Mouse (Mus musculus) heart, embryonic 11.5 days (tissue): ENCODE results near the gene Aldh1a2. TPM values are rescaled to one million over a fixed set of nuclear protein-coding genes. Genes with fewer than 3 reads are reported as not detected.

Experiments used
- ATAC-seq: fragments of 200-750 bp; cut with Nextera tagmentation; replicated peaks from 2 replicates; pipeline ENCODE4 v1.8.0; 2017; ENCODE audit warnings: moderate library complexity; ENCODE audit not compliant: insufficient number of reproducible peaks, low FRiP score, low TSS enrichment
- H3K27ac ChIP-seq: fragments of 300-500 bp; sonication (generic); 2 replicates; pipeline ENCODE4 v1.5.1; 2014; ENCODE audit warnings: mild to moderate bottlenecking, low read depth, low read length
- H3K27me3 ChIP-seq: fragments of 300-500 bp; sonication (generic); 2 replicates; pipeline ENCODE4 v1.6.1; 2014; ENCODE audit warnings: mild to moderate bottlenecking, low read length, mixed read lengths; ENCODE audit not compliant: control insufficient read depth, insufficient read depth
- H3K36me3 ChIP-seq: fragments of 300-500 bp; sonication (generic); 2 replicates; pipeline ENCODE4 v1.6.1; 2014; ENCODE audit warnings: mild to moderate bottlenecking, low read length, moderate library complexity, mixed read lengths; ENCODE audit not compliant: control insufficient read depth, insufficient read depth
- H3K4me1 ChIP-seq: fragments of 300-500 bp; sonication (generic); 2 replicates; pipeline ENCODE4 v1.6.1; 2014; ENCODE audit warnings: low read length; ENCODE audit not compliant: control insufficient read depth, insufficient read depth
- H3K4me2 ChIP-seq: fragments of 300-500 bp; sonication (generic); 2 replicates; pipeline ENCODE4 v1.6.1; 2014; ENCODE audit warnings: mild to moderate bottlenecking, moderate library complexity
- H3K4me3 ChIP-seq: fragments of 300-500 bp; sonication (generic); 2 replicates; pipeline ENCODE4 v1.5.1; 2014; ENCODE audit warnings: low read depth, low read length
- H3K9ac ChIP-seq: fragments of 300-500 bp; sonication (generic); 2 replicates; pipeline ENCODE4 v1.6.1; 2014; ENCODE audit warnings: mild to moderate bottlenecking, low read depth, low read length, moderate library complexity
- H3K9me3 ChIP-seq: fragments of 300-500 bp; sonication (generic); replicated peaks from 2 replicates; pipeline ENCODE4 v1.6.1; 2016; ENCODE audit warnings: low read length; ENCODE audit not compliant: control insufficient read depth
- WGBS: fragments of 180-500 bp; shearing (Covaris S2); extraction: QIAGEN DNeasy Blood & Tissue Kit; methylation state at CpG from one replicate; pipeline ENCODE4 v1.1.7; 2014; ENCODE audit not compliant: insufficient replicate concordance; 5-methylcytosine and 5-hydroxymethylcytosine counted together
- polyA plus RNA-seq: library from polyadenylated mRNA; unstranded; fragments of >200 nt; fragmentation: Nextera tagmentation; extraction: Ambion mirVana; gene quantifications from 2 replicates; pipeline ENCODE4 v1.2.1, GENCODE M21; 2014

The Aldh1a2 gene
- polyA plus RNA-seq, 1 experiment from 2014 or later: 48.8 TPM

DNA sequence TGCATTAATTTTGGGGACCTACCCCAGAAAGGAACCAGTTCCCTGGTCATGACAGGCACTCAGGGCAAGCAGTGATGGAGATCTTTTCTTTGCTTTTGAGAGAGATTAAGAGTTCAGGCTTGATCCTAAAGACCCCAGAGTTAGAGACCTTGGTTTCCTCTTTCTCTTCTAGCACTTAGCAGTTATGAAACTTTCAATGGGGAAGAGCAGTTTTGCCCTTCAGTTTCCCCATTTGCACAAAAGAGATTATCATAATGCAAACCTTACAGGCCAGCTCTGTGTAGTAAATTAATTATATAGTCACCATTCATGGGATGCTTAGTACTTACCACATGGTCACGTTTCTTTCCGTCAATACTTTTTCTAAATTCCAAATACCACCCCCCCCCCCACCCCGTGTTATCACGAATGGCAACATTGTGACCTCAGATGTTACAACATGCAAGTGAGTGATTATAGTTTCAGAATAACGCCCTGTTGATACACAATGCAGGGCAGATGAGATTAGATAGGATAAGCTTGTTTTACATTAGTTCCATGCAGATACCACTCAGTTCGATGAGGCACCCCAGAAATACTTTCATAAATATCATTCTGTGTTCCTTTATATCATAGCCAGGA is 36.2 kb upstream of the Aldh1a2 start:
- ATAC-seq: no peak
- WGBS: 75% methylated on average over 6 of the region's 6 CpGs
- Histone ChIP-seq H3K9me3 (no peaks in the 10 kb centered on the region), H3K27me3 (no peaks in the 10 kb centered on the region), H3K4me2 (no peak overlapping the region), H3K4me3 (no peak overlapping the region), H3K27ac (no peak overlapping the region), H3K4me1 (no peaks in the 10 kb centered on the region), H3K9ac (no peak overlapping the region), H3K36me3 (no peaks in the 10 kb centered on the region)

DNA sequence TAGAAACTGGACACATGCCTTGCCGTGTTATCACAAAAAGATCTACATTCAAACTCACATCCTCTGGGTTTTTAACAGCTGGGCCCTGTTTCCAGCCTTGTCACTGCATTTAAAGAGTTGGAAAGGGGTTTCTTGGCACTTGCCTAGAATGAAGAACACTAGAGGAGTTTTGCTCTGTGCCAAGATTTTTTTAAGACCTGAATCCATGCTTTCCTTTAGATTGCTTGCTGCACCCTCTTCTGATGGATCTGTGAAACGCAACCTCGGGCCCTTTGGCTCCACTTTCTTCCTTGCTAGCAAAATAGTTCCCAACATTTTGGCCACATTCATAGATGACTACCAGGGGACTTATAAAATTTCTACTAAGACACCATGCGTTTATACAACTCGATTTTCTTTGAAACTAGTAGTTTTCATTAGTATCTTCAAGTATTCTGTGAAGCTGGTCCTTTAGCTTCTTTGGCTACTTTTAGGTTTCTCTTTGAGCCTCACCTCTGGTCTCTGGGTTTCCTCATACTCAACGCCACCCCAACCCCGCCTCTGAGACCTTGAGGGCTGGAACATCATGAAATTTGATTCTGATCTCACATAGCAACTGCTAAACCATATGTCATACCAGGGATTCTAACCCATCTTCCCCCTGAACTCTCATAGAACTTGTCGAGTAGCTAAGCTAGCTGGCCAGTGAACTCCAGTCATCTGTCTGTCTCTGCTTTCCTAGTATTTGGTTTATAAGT is 35.5 kb upstream of the Aldh1a2 start:
- Histone ChIP-seq H3K36me3 (no peaks in the 10 kb centered on the region), H3K4me3 (no peak overlapping the region), H3K4me1 (no peaks in the 10 kb centered on the region), H3K9ac (no peak overlapping the region), H3K27ac (no peak overlapping the region), H3K4me2 (no peak overlapping the region), H3K27me3 (no peaks in the 10 kb centered on the region), H3K9me3 (no peaks in the 10 kb centered on the region)
- ATAC-seq: no peak
- WGBS: 66% methylated on average over 8 of the region's 8 CpGs

DNA sequence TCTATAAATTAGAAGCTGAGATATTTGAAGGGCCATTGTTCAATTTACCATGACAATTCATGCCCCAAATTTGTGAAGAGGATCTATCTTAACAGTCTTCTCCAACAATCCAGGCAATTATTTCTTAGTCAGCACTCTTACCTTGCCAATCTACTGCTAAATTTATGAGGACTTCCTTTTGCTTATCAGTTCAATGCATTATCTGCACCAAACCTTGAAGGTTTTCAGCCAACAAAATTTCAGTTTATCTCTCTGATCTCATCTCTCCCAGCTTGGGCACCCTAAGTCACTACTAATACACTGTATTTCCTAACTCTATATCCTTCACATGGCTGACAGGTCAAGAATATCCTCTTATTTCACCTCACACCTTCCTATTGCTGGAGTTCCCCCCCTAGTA is 30.3 kb upstream of the Aldh1a2 start:
- Histone ChIP-seq H3K36me3 (no peaks in the 10 kb centered on the region), H3K9ac (no peak overlapping the region), H3K27ac (no peak overlapping the region), H3K4me2 (no peak overlapping the region), H3K9me3 (no peaks in the 10 kb centered on the region), H3K4me1 (no peaks in the 10 kb centered on the region), H3K27me3 (no peaks in the 10 kb centered on the region), H3K4me3 (no peak overlapping the region)
- ATAC-seq: no peak

DNA sequence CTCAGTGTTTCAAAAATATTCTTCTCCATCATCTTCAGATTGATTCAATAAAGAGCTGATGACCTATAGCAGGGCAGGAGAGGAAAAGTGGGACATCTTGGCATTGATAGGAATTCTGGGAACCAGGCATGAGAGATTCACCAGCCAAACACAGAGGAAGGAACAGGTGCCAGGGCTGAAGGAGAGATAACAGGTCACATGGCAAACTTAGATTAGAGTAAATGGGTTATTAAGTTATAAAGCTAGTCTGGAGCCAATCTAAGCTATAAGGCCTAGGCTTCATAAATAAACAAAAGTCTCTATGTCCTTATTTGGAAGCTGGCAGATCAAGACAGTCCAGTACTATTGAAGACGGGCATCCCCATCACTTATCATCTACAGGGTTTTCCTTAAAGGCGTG is 29.8 kb upstream of the Aldh1a2 start:
- 67% methylated on average over 2 of the region's 2 CpGs for WGBS
- ATAC-seq: no peak
- no peaks in the 10 kb centered on the region for H3K9me3 ChIP-seq

DNA sequence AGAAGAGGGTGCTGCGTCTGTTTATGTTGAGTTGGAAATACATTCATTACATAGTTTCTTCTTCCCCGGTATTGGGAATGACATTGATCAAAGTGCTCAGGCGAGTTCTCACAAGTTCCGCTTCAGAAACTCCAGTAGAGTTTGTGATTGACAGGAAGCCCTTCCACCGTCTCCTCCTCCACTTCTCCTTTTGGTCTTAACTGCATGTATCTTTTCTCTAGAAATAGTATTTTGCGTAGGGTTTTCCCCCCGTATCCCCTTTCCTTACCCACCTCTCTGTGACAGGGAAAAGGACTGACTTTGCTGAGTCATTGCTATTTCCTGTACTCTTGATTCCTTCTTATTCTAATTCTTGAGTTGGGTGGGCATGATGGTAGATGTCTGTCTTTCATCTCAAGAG is 28.2 kb upstream of the Aldh1a2 start:
- Histone ChIP-seq H3K4me2 (no peak overlapping the region), H3K4me3 (no peak overlapping the region), H3K27ac (no peak overlapping the region), H3K9ac (no peak overlapping the region), H3K9me3 (no peaks in the 10 kb centered on the region), H3K36me3 (no peaks in the 10 kb centered on the region), H3K27me3 (no peaks in the 10 kb centered on the region), H3K4me1 (no peaks in the 10 kb centered on the region)
- WGBS: 80% methylated on average over 7 of the region's 7 CpGs
- ATAC-seq: no peak

More for the DNA sequence above, 29.8 kb upstream of the Aldh1a2 start:
- H3K4me3 ChIP-seq: no peak overlapping the region
- H3K27me3 ChIP-seq: no peaks in the 10 kb centered on the region
- H3K9ac ChIP-seq: no peak overlapping the region
- H3K4me2 ChIP-seq: no peak overlapping the region
- no peak overlapping the region for H3K27ac ChIP-seq
- no peaks in the 10 kb centered on the region for H3K4me1 ChIP-seq
- no peaks in the 10 kb centered on the region for H3K36me3 ChIP-seq

DNA sequence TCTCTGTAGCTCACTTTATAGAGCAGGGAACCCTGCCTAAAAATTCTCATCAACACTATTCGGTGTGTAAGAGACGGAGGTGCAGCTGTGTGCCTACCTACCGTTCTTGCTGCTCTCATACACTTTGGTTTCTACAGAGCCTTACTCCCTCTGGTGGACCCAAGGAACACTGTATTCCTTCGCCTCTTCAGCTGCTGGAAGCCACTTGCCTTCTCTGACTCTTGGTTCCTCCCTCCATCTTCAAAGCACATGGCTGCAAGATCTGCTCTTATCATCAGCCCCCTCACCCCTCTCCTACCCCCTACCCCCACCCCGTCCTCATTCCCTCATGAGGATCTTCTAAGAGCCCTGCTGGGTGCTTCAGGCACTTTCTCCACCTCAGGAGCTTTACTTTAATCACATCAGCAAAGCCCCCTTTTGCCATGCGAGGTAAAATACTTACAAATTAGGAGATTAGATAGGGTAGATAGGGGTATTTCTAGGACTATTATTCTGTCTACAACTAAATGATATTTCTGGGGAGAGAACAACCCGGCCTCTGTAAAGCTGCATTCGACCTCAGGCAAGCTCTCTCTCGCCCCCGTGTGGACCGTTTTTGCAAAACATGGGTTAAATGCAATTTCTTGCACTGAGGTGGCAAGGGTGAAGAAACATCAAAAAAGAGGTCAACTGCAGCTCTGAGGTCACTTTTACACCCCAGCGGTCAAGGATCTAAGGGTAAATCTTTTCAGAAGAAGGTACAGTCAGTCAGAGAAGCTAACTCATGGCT is 26.8 kb upstream of the Aldh1a2 start:
- 0 out of 2 replicates have a peak overlapping the region, but pooled peaks have one; percentile 2 for H3K4me3 ChIP-seq
- H3K27me3 ChIP-seq: no peaks in the 10 kb centered on the region
- WGBS: 9% methylated on average over 12 of the region's 12 CpGs
- no peak for ATAC-seq
- no peaks in the 10 kb centered on the region for H3K4me1 ChIP-seq
- H3K27ac ChIP-seq: no peak overlapping the region
- peak overlapping the region; percentile 58 for H3K4me2 ChIP-seq
- no peaks in the 10 kb centered on the region for H3K9me3 ChIP-seq
- H3K9ac ChIP-seq: no peak overlapping the region
- H3K36me3 ChIP-seq: no peaks in the 10 kb centered on the region

DNA sequence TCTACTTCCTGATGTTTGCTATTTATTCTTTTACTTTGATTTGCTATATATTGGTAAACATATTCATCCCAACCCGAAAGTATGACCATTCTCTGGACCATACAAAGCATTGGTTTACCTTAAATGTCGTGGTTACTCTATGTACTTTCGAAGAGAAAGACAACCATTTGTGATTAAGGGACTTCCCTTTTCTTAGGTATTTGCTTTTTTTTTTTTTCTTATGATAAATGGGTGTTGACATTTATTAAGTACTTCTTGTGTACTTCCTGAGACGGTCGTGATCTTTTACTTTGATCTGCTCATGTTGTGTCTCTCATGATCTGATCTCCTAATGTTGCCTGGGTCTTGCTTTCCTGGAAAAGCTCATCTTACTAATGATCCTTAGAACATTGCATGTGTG is 16.8 kb upstream of the Aldh1a2 start:
- Histone ChIP-seq H3K9ac (no peak overlapping the region), H3K27me3 (no peaks in the 10 kb centered on the region), H3K4me1 (no peaks in the 10 kb centered on the region), H3K4me2 (no peak overlapping the region), H3K27ac (no peak overlapping the region), H3K9me3 (no peaks in the 10 kb centered on the region), H3K4me3 (no peak overlapping the region), H3K36me3 (no peaks in the 10 kb centered on the region)
- ATAC-seq: no peak
- 77% methylated on average over 5 of the region's 5 CpGs for WGBS

DNA sequence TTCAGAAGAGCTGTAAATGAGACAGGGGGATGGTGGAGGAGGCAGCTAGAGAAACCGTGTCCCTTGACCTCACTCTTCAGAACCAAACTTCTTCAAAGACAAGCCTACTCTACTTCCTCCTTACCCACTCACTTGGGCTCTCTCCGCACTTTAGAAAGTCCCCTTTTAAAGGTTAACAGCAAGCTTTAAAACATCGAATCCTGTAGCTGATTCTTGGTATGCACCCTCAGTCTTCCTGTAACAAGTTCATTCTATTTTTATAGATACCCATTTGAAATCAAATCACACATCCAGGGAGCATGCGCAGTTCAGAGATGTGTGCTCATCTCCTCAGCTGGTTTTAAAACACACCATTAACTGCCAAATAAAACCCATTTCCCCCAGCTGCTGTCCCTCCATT is 13.3 kb upstream of the Aldh1a2 start:
- no peak for ATAC-seq
- no peak overlapping the region for H3K4me3 ChIP-seq
- H3K27me3 ChIP-seq: no peaks in the 10 kb centered on the region
- H3K9ac ChIP-seq: no peak overlapping the region
- H3K9me3 ChIP-seq: no peaks in the 10 kb centered on the region
- no peak overlapping the region for H3K27ac ChIP-seq
- no peaks in the 10 kb centered on the region for H3K4me1 ChIP-seq
- H3K36me3 ChIP-seq: no peaks in the 10 kb centered on the region
- H3K4me2 ChIP-seq: no peak overlapping the region
- 72% methylated on average over 4 of the region's 4 CpGs for WGBS
